31 mouse cellular contexts compared by ENCODE assay signal in genomic region chr3:36075466-36075865, GRCm38 (mm10). TPM values are rescaled to one million over a fixed set of nuclear protein-coding genes. Genes with fewer than 3 reads are reported as not detected.
DNase-seq lines count a peak whose midpoint lies in the region; ATAC-seq and TF ChIP-seq lines count a peak whose summit lies in the region.
"Had no signal": no experiment of that assay in that cellular context is flagged by ENCODE, and none has a peak within 500 bp of the region (broad histone marks: within the 10 kb centered on the region; RNA-seq: fewer than 3 reads in every experiment).

No protein-coding gene starts in this region.

- peak; percentile 66 for DNase-seq in heart, adult 11 months
- no peak for DNase-seq in heart, postnatal 14 days
- peak; percentile 10 for DNase-seq in intestine, embryonic 14.5 days (ENCODE audit: low spot score)
- peak; percentile 35 for DNase-seq in ZHBTc4 (ENCODE audit: low read depth, low spot score)
- no peak for DNase-seq in stomach, postnatal 0 days (ENCODE audit: low spot score)
- no peak for DNase-seq in adrenal gland, adult 8-10 months
- DNase-seq: adrenal gland, adult 2 months; adrenal gland, postnatal 25 days; B cell, adult 2 months; cerebellum, adult 11 months; cerebellum, adult 18-20 months; cerebellum, adult 8-10 months; cerebellum, adult 9-11 months; cerebellum, postnatal 14 days; cerebellum, postnatal 36 days; embryo, embryonic 11 days; forebrain, postnatal 0 days had no signal

- no peak for TF ChIP-seq CTCF in stomach, postnatal 0 days (IDR thresholded peaks at IDR 0.05; ENCODE audit: low read depth)

- peaks cover 83% of the 10 kb centered on the region for H3K36me3 ChIP-seq in intestine, embryonic 14.5 days (ENCODE audit: control insufficient read depth, insufficient read depth, low read length)
- H3K36me3 ChIP-seq in intestine, embryonic 16.5 days (ENCODE audit: control insufficient read depth, insufficient read depth, low read length), result peaks cover 23% of the 10 kb centered on the region
- peaks cover 25% of the 10 kb centered on the region for H3K36me3 ChIP-seq in stomach, postnatal 0 days (ENCODE audit: control insufficient read depth, insufficient read depth, low read length)

- WGBS in intestine, embryonic 14.5 days, result 96% methylated on average over 6 of the region's 6 CpGs
- WGBS in intestine, embryonic 16.5 days, result 89% methylated on average over 6 of the region's 6 CpGs
- WGBS in stomach, postnatal 0 days, result 72% methylated on average over 6 of the region's 6 CpGs

- H3K4me3 ChIP-seq in intestine, embryonic 14.5 days (ENCODE audit: low read depth, low read length), result no peak overlapping the region
- no peak overlapping the region for H3K4me3 ChIP-seq in intestine, embryonic 16.5 days (ENCODE audit: low read length)
- H3K4me3 ChIP-seq in stomach, postnatal 0 days (ENCODE audit: low read depth, low read length), result no peak overlapping the region
- H3K4me3 ChIP-seq: embryonic facial prominence, embryonic 13.5 days; embryonic facial prominence, embryonic 15.5 days; erythroblast, embryonic 14.5 days; forebrain, embryonic 13.5 days; forebrain, embryonic 15.5 days had no signal

- intact Hi-C loops in heart, postnatal 14 days (cut with DNase I), result no loop called here

- H3K9ac ChIP-seq in intestine, embryonic 14.5 days (ENCODE audit: low read length), result no peak overlapping the region
- H3K9ac ChIP-seq in intestine, embryonic 16.5 days (ENCODE audit: low read depth, low read length), result no peak overlapping the region
- H3K9ac ChIP-seq in stomach, postnatal 0 days (ENCODE audit: low read length), result no peak overlapping the region
- H3K9ac ChIP-seq: embryonic facial prominence, embryonic 13.5 days; embryonic facial prominence, embryonic 15.5 days; forebrain, embryonic 13.5 days; forebrain, embryonic 15.5 days; forebrain, postnatal 0 days had no signal

- H3K27ac ChIP-seq in intestine, embryonic 14.5 days (ENCODE audit: low read depth), result no peak overlapping the region
- H3K27ac ChIP-seq in intestine, embryonic 16.5 days (ENCODE audit: low read length), result no peak overlapping the region
- H3K27ac ChIP-seq in stomach, postnatal 0 days (replicated peaks), result 0 out of 2 replicates have a peak overlapping the region, but pooled peaks have one; percentile 30
- H3K27ac ChIP-seq: embryonic facial prominence, embryonic 13.5 days; embryonic facial prominence, embryonic 15.5 days; forebrain, embryonic 13.5 days; forebrain, embryonic 15.5 days had no signal

- H3K9me3 ChIP-seq in intestine, embryonic 14.5 days (ENCODE audit: control insufficient read depth, low read length), result no peaks in the 10 kb centered on the region
- no peaks in the 10 kb centered on the region for H3K9me3 ChIP-seq in intestine, embryonic 16.5 days (ENCODE audit: control insufficient read depth, low read length)
- no peaks in the 10 kb centered on the region for H3K9me3 ChIP-seq in stomach, postnatal 0 days (ENCODE audit: control insufficient read depth, low read length)
- H3K9me3 ChIP-seq: embryonic facial prominence, embryonic 13.5 days; embryonic facial prominence, embryonic 15.5 days; forebrain, embryonic 13.5 days; forebrain, embryonic 15.5 days; G1E had no signal

- no peak for ATAC-seq in intestine, embryonic 14.5 days (replicated peaks; ENCODE audit: low FRiP score, low TSS enrichment, low read depth)
- ATAC-seq in intestine, embryonic 16.5 days, result no peak
- ATAC-seq in stomach, postnatal 0 days (ENCODE audit: low FRiP score, low TSS enrichment), result no peak; the same call in 1 of the 2 replicates
- ATAC-seq: CD4-positive, CD25-positive, alpha-beta regulatory T cell, adult 4 months; forebrain, embryonic 13.5 days; forebrain, embryonic 15.5 days; forebrain, postnatal 0 days; Patski had no signal

- TF ChIP-seq EP300 in stomach, postnatal 0 days (optimal IDR thresholded peaks at IDR 0.05), result no peak

- H3K27me3 ChIP-seq in intestine, embryonic 14.5 days (replicated peaks; ENCODE audit: control insufficient read depth, insufficient read depth, low read length), result no peaks in the 10 kb centered on the region
- no peaks in the 10 kb centered on the region for H3K27me3 ChIP-seq in intestine, embryonic 16.5 days (replicated peaks; ENCODE audit: control insufficient read depth, insufficient read depth, low read length)
- H3K27me3 ChIP-seq in stomach, postnatal 0 days (ENCODE audit: control insufficient read depth, insufficient read depth, low read length), result no peaks in the 10 kb centered on the region
- H3K27me3 ChIP-seq: CH12.LX; embryonic facial prominence, embryonic 13.5 days; embryonic facial prominence, embryonic 15.5 days; forebrain, embryonic 13.5 days; forebrain, embryonic 15.5 days; Patski had no signal

- no peaks in the 10 kb centered on the region for H3K4me1 ChIP-seq in intestine, embryonic 14.5 days (replicated peaks; ENCODE audit: control insufficient read depth, insufficient read depth, low read length)
- H3K4me1 ChIP-seq in intestine, embryonic 16.5 days (ENCODE audit: control insufficient read depth, insufficient read depth, low read length), result no peaks in the 10 kb centered on the region
- no peaks in the 10 kb centered on the region for H3K4me1 ChIP-seq in stomach, postnatal 0 days (replicated peaks; ENCODE audit: control insufficient read depth, insufficient read depth)
- H3K4me1 ChIP-seq: embryonic facial prominence, embryonic 13.5 days; embryonic facial prominence, embryonic 15.5 days; forebrain, embryonic 13.5 days; forebrain, embryonic 15.5 days had no signal

- no peak overlapping the region for H3K4me2 ChIP-seq in intestine, embryonic 14.5 days (ENCODE audit: low read length)
- no peak overlapping the region for H3K4me2 ChIP-seq in intestine, embryonic 16.5 days (ENCODE audit: low read depth, low read length)
- no peak overlapping the region for H3K4me2 ChIP-seq in stomach, postnatal 0 days (replicated peaks; ENCODE audit: low read depth)
- H3K4me2 ChIP-seq: embryonic facial prominence, embryonic 13.5 days; embryonic facial prominence, embryonic 15.5 days; forebrain, embryonic 13.5 days; forebrain, embryonic 15.5 days had no signal

RNA-seq across cellular contexts. Expression of gene Acad9, which starts 9.7 kb away (rescaled TPM):
- 10 to 100 TPM; 46.8 to 59.2 TPM for total RNA-seq in heart, postnatal 14 days (2021)
- 77.3 and 84.0 TPM in 2 replicates for polyA plus RNA-seq in intestine, embryonic 14.5 days (2014; fragmentation: Nextera tagmentation; extraction: Ambion mirVana)
- polyA plus RNA-seq in intestine, embryonic 16.5 days (2015; fragmentation: Nextera tagmentation; extraction: Ambion mirVana), result 79.8 and 80.3 TPM in 2 replicates
- 75.4 and 86.2 TPM in 2 replicates for polyA plus RNA-seq in stomach, postnatal 0 days (2015; fragmentation: Nextera tagmentation; extraction: Ambion mirVana)
- 10 to 100 TPM; 41.3 to 55.1 (median 46.4) TPM for total RNA-seq in adrenal gland, adult 8-10 months (2022)

RNA-seq across cellular contexts. Expression of gene Ccdc144b, which starts 22.1 kb away (rescaled TPM):
- total RNA-seq in heart, postnatal 14 days (2021), result not detected
- not detected in 2 replicates for polyA plus RNA-seq in intestine, embryonic 14.5 days (2014; fragmentation: Nextera tagmentation; extraction: Ambion mirVana)
- not detected in 2 replicates for polyA plus RNA-seq in intestine, embryonic 16.5 days (2015; fragmentation: Nextera tagmentation; extraction: Ambion mirVana)
- polyA plus RNA-seq in stomach, postnatal 0 days (2015; fragmentation: Nextera tagmentation; extraction: Ambion mirVana), result not detected in 2 replicates
- total RNA-seq in adrenal gland, adult 8-10 months (2022), result under 1 TPM in 3 of 4 experiments, not detected in 1; 0.08 to 0.12 (median 0.10) TPM
- total RNA-seq: adrenal gland, postnatal 4 days; CH12.LX; common myeloid progenitor, adult 5-6 weeks; forebrain, postnatal 0 days had no signal
- polyA plus RNA-seq: brain, embryonic 14.5 days; CD4-positive, CD25-positive, alpha-beta regulatory T cell, adult 4 months; embryonic facial prominence, embryonic 13.5 days; embryonic facial prominence, embryonic 15.5 days; erythroblast, embryonic 14.5 days; forebrain, embryonic 11.5 days; forebrain, embryonic 13.5 days; forebrain, embryonic 15.5 days; forebrain, postnatal 0 days; G1E; Patski had no signal

Comparison
In these comparisons a context has a peak if more than half of its experiments do, and no peak if none do; other contexts are left out.
1. DNase-seq: peak in heart, adult 11 months (single experiment), intestine, embryonic 14.5 days (single experiment) and ZHBTc4 (single experiment); none in heart, postnatal 14 days (0 of 2), stomach, postnatal 0 days (single experiment) and adrenal gland, adult 8-10 months (single experiment).